Mouse (Mus musculus) stomach, postnatal 0 days (tissue): Measurements from ENCODE around the gene Gad2.
"Not testable (repeated sequence)": the region's sequence is repeated elsewhere in the genome, so short reads cannot be mapped to it uniquely, and the experiment has no call there.

Experiments
- CTCF ChIP-seq: IDR thresholded peaks from 2 replicates; pipeline ENCODE4 v1.5.1; 2016; ENCODE audit warnings: antibody characterized with exemption, low read depth, mild to moderate bottlenecking, moderate library complexity
- EP300 ChIP-seq: optimal IDR thresholded peaks from 2 replicates; pipeline ENCODE3; 2016; ENCODE audit warnings: antibody characterized with exemption

DNA sequence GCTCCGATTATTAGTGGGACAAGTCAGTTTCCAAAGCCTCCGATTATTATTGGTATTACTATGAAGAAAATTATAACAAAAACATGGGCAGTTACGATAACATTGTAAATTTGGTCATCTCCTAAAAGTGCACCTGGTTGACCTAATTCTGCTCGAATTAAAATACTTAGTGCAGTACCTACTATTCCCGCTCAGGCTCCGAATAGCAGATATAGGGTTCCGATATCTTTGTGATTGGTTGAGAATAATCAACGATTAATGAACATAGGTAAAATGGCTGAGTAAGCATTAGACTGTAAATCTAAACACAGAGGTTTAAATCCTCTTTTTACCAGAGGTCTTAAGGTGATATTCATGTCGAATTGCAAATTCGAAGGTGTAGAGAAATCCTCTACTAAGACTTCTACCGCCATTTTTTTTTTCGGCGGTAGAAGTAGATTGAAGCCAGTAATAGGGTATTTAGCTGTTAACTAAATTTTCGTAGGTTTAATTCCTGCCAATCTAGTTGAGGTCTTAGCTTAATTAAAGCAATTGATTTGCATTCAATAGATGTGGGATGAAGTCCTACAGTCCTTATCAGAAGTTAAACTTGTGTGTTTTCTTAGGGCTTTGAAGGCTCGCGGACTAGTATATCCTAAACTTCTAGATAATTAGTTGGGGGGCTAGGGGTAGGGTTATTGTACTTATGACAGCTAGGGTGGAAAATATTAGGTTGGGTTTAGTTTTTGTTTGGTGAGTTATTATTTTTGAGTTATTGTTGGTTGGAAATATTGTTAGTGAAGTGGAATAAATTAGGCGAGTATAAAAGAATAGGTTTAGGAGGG, 32.4 kb upstream of the Gad2 start:
- TF ChIP-seq CTCF, EP300: not testable (repeated sequence)
